Mouse (Mus musculus) gastrocnemius, postnatal 10 days (tissue): ENCODE results near the gene Crip2. TPM values are rescaled to one million over a fixed set of nuclear protein-coding genes. Genes with fewer than 3 reads are reported as not detected.
A peak's percentile ranks its signal among the peaks of the same experiment; 100 is the strongest.

Experiments
- DNase-seq: peaks from one replicate; pipeline ENCODE4 v3.0.0; 2021; ENCODE audit warnings: mixed read lengths
- total RNA-seq, 2 experiments: library from RNA; stranded (reverse); gene quantifications; 2 replicates each; pipeline ENCODE4 v1.2.3; 2021

Gene Crip2
- total RNA-seq, 2 experiments from 2014 or later, result 94.0 to 102 TPM

GRCm38 (mm10) chr12:113131601-113132000, 8.4 kb upstream of the Crip2 start:
- no peak for DNase-seq

DNA sequence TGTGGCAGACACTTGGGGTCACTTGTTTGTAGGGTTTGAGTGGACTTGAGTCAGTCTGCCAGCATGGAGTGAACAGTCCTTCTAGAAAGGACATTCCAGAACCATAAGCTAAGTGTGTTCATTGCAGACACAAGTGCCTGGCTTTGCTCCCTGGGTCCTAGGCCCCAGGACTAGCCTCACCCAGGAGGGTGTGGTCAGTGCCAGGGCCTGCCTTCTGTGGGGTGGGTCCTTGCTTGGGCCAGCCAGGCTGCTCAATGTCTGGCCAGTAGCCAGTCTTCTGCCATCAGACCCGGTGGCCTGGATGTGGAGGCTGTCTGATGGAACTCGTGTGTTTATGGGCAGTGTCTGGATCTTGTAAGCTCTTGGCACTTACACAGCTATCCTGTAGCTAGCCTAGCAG, 7.5 kb upstream of the Crip2 start:
- DNase-seq, result no peak

DNA sequence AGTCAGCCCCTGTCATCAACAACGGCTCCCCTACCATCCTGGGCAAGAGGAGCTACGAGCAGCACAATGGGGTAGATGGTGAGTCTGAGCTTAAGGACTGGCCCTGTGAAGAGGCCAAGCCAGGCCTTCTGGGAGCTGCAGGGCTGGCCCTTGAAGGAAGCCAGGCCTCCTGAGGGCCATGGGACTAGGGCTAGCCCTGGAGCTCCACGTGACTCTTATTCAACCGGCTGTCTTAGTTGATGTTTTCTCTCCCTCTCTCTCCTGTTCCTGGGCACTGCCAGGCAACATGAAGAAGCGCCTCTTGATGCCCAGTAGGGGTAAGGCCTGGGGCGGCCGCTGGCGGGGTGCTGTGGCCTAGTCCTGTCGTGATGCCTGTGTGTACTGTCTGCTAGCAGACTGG, 6.8 kb upstream of the Crip2 start:
- no peak for DNase-seq

DNA sequence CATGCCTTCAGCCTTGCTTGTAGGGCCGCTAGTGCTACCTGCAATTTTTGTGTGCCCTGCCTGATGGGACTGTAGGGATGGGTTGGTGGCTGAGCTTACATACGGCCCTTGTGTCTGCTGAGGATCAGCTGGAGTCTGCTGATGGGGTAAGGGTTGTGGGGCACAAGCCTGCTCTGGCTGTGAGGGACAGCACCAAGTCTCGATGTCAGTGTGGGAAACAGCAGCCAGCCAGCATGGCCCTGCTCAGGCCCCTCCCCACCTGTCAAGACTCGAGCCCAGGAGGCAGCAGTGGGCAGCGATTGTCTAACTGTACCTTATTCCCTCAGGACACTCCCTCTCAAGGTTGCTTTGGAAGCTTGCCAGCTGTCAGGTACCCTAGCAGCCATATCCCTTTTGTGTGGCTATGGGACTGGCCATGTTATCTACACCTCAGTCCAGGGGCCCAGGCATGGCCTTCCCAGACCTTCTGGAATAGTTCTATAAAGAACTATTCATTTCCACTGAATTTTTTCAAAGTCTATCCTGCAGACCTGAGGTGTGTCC, 6.1 kb upstream of the Crip2 start:
- DNase-seq, result no peak

GRCm38 (mm10) chr12:113134502-113134901, 5.5 kb upstream of the Crip2 start:
- no peak for DNase-seq

DNA sequence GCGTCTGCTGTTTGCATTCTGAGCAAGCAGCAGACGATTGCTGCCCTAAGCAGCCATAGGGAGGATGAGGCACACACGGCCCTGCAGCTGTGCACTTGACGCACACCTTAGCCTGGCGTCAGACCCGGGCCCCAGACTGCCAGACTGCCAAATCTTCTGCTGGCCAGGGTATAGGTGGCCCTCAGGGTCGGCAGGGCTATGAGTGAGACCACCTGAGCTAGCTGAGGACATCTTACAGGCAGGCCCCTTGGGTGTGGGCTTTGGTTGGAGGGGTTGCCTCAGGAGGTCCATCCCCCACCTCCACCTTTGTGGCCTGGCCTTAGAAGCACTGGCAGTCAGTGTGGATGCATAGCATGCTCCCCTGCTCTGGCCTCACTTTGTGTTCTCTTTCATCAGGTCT, 4.6 kb upstream of the Crip2 start:
- no peak for DNase-seq

DNA sequence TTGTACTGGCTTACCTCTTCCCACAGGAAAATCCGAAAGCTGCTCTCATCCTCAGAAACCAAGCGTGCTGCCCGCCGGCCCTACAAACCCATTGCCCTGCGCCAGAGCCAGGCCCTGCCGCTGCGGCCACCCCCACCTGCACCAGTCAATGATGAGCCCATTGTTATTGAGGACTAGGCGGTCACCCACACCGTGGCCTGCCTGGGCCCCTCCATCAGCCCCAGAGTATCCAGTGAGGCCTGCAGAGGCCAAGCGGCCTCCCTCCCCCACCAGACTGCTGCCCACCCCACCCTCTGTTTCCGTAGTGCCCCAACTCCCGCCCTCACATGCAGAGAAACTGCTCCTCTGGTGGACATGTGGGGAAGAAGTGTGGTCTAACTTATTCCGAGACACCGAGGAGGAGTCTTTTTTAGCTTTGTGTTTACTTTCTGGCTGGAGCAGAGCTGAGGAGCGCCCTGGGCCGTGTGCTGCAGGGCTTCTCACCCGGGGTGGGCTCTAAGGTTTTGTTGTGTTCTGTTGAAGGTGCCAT, 3.5 kb upstream of the Crip2 start:
- no peak for DNase-seq

- DNase-seq, result no peak
Observed at GRCm38 (mm10) chr12:113137260-113138213, 2.5 kb upstream of the Crip2 start.

DNA sequence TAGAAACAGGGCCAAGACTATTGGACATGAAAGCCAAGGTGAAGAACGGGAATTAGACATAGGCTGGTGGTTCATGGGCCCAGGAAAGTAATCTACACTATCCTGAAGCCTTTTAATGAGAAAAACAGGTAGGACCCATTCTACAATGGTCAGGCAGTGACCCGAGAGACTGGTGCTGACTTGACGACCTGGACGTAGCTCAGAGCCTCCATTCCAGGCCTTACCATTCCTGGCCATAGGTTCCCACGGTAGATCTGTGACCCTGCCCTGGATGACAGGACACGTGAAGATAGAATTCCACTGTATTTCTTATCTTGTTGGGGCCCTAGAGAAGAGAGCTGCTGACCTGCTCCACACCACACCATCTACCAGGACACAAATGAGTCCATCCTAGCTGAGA, 1.7 kb upstream of the Crip2 start:
- no peak for DNase-seq

DNA sequence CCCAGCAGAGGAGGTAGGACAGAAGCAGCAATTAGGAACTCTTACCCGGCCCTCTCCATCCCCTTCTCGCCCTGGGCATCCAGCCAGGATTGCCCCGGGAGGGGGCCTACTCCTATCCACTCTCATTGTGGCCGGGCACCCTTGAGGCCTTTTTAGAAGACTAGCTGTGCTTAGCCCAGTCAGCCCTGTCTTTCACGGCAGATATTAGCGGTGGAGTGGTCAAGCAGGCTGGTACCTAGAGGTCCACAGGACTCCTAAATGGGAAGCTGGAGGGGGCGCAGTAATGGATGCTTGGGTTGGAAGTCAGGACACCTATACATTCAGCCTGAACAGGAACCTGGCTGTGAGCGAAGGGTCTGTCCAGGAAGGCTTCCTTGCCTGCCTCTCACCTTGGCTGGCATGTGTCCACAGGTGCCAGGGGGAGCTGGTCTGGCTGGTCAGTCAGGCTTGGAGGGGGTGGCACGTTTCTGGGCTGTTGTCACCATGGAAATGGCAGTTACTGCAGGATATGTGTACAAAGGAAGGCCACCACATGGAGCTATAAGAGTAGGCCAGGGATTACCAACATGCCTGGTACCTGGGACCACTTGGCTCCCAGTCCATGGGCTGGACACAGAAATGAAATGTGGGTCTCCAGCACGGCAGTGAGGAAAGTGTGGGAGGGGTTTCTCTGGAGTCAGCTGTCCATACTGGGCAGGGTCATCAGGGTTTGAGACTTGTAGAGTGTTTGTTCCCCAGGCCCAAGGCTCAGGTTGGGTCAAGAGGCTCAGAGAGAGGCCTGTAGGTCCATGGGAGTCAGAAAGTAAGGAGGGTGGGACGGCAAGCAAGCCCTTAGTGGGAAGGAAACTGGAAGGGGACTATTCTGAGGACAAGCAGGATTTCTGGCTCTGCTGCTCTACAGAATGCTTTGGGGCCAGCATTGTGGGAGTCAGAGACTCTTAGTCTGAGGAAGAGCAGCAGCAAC, 853 bp upstream of the Crip2 start:
- no peak for DNase-seq

GRCm38 (mm10) chr12:113140616-113141411, 778 bp downstream of the Crip2 start:
- no peak for DNase-seq

DNA sequence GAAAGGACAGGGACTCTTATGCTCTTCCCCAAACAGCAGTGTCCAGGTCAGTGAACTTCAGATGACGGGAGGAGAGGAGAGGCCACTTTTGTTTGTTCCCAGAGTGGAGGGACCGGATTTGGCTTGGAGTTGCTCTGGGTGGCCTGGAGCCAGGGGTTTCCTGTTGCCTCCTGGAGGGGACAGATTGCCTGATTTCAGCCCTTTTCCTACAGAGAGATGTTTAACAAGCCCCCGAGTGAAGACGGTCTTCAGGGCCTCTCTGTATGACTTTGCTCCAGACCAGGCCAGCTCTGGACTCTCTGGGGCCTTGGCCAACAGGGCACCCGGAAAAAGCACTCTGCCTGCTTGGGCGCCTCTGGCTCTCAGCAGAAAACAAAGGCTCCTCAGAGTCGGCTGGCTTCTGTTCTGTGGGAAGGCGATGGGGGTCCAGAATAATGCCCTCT, 1.5 kb downstream of the Crip2 start:
- DNase-seq, result peak; percentile 63

GRCm38 (mm10) chr12:113142021-113142975, 2.3 kb downstream of the Crip2 start:
- peak; percentile 64 for DNase-seq

- DNase-seq, result no peak
Observed at GRCm38 (mm10) chr12:113143164-113143563, 3.1 kb downstream of the Crip2 start.

GRCm38 (mm10) chr12:113144001-113144756, 4.1 kb downstream of the Crip2 start:
- DNase-seq, result no peak

DNA sequence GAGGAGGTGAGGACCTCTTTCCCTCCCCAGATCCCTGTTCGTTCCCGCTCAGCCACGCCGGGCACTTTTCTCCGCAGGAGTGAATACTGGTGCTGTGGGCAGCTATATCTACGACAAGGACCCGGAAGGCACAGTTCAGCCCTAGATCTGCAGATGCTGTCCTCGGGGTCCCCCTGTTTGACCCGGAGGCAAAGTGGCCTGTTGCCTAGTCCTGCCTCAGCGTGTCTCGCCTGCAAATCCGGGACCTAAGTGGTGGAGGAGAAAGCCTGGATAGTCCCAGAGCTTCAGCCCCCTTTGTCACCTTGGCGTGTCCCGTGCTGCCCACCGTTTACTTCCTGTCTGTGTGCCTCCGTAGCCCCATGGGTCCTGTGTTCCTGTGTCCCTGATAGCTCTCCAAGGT, 4.8 kb downstream of the Crip2 start:
- no peak for DNase-seq

DNA sequence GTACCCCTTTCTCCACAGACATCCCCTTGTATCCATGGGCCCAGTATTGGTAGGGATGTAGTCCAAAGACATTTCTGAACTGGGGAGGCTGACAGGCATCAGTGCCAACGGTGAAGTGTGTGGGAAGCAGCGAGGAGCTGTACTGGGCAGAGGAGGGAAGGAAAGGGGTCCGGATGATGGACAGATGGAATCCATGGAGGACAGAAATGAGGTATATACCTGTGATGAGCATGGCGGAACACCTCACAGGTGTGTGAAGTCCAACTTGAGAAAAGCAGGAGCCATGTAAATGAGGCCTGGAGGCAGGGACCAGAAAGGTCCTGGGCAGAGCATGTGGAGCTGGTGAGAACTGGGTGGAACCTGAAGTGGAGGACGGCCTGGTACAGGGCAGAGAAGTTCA, 5.6 kb downstream of the Crip2 start:
- no peak for DNase-seq

DNA sequence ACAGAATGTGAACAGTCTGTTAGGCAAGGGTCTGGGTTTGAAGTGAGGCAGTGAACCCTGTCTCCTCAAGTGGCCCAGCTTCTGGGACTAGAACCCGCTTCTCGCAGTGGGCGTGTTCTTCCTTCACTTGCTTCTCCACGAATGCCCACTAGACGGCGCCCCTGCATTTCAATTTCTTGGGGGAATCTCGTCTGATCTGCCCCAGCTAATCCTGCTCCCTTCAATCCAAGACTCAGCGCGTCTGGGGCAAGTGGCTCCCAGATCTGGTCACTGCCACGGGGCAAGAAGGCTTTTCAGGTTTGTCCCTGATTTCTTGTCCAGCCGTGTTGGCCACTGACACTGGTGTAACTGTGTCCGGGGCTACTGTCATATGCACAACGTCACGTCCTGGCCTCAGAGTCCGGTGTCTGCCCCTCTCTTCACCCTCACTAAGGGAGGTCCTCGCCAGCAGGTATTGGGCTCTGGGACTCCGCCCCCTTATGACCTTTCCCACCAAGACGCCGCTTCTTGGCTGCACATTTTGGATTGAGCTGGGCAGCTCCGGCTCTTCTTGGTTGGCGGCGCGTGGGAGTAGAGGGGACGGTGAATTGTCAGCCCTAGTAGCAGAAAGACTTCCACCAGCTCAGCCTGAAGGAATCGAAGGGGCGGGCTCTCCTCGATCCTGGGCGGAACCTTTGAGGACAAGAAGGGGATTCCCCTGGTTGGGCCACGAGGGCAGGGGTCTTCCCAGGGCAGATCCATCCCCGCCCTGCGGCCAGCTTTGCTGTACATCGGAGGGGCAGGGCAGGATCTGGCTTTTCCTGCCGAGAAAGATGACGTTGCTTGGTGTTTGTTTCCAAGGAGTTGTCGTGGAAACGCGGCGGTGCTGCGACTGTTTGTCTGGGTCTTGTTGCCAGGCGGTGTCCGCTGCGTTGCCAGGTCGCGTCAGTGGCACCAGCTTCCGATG, 6.3 kb downstream of the Crip2 start, which contains the start of gene Crip1:
TSS of gene Crip1 (plus strand) at position 205 of the 946 bp plus-strand sequence.
- peak; percentile 89 for DNase-seq
